Mouse (Mus musculus) urinary bladder, postnatal 0 days (tissue): Measurements from ENCODE around the gene Cxcl17. TPM values are rescaled to one million over a fixed set of nuclear protein-coding genes. Genes with fewer than 3 reads are reported as not detected.

ENCODE experiments used
- polyA plus RNA-seq: library from polyadenylated mRNA; unstranded; fragments of >200 nt; fragmentation: Nextera tagmentation; extraction: Ambion mirVana; gene quantifications from 2 replicates; pipeline ENCODE4 v1.2.1, GENCODE M21; 2015

Cxcl17 gene
- not detected in 2 replicates for polyA plus RNA-seq

GRCm38 (mm10) chr7:25412833-25413441, at the start of gene Cxcl17:
Gene Cxcl17 (minus strand): TSS chr7:25412886.

DNA sequence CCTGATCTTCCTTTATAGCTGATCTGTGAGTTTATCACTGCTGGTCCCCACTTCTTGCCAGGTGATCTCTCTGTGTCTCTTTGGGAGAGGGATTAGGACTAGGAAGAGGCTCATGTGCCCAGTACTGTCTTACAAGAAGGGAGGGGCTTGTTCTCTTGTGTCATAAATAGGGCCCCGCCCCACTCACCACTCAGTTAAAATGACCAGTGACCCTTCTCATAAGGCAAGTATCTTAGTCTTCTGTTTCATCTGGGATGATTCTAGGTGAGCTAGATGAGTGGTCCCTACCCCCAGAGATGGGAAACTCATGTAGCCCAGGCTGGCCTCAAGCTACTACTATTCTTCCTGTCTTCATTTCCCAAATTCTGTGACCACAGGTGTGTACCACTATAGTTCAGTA, 14.1 kb downstream of the Cxcl17 start, which contains the start of gene Lipe:
Gene Lipe, minus strand, starts transcription at position 101 of the 400 bp plus-strand sequence.

GRCm38 (mm10) chr7:25369058-25369749, 43.5 kb downstream of the Cxcl17 start, which contains the start of gene Cnfn:
Gene Cnfn (minus strand): TSS chr7:25369724.

Other genes with a start within 250 kb of the Cxcl17 start
- 0.53 and 0.61 TPM in 2 replicates for gene Pou2f2, start 233.2 kb downstream of the Cxcl17 start, polyA plus RNA-seq
- 4.9 and 6.8 TPM in 2 replicates for gene Dedd2, start 192.3 kb downstream of the Cxcl17 start, polyA plus RNA-seq
- gene Zfp526, start 191.5 kb downstream of the Cxcl17 start, polyA plus RNA-seq, result 2.0 and 2.2 TPM in 2 replicates
- 5.7 and 6.7 TPM in 2 replicates for gene Gsk3a, start 175.0 kb downstream of the Cxcl17 start, polyA plus RNA-seq
- 6.8 and 8.8 TPM in 2 replicates for gene Erf, start 162.1 kb downstream of the Cxcl17 start, polyA plus RNA-seq
- 15.5 and 17.7 TPM in 2 replicates for gene Cic, start 145.2 kb downstream of the Cxcl17 start, polyA plus RNA-seq
- gene Pafah1b3, start 114.9 kb downstream of the Cxcl17 start, polyA plus RNA-seq, result 75.9 and 76.1 TPM in 2 replicates
- gene Prr19, start 111.5 kb downstream of the Cxcl17 start, polyA plus RNA-seq, result not detected in 2 replicates
- 0.10 TPM in 1 of 2 replicates, not detected in the other for gene Tmem145, start 106.8 kb downstream of the Cxcl17 start, polyA plus RNA-seq
- 5.2 TPM in 2 replicates for gene Megf8, start 95.7 kb downstream of the Cxcl17 start, polyA plus RNA-seq
- 0.60 and 0.94 TPM in 2 replicates for gene Cnfn, start 43.2 kb downstream of the Cxcl17 start, polyA plus RNA-seq
- 4.5 and 5.9 TPM in 2 replicates for gene Lipe, start 14.2 kb downstream of the Cxcl17 start, polyA plus RNA-seq
- gene Ceacam1, start 64.7 kb upstream of the Cxcl17 start, polyA plus RNA-seq, result 2.9 and 7.7 TPM in 2 replicates
- 0.13 and 0.18 TPM in 2 replicates for gene Ceacam2, start 127.0 kb upstream of the Cxcl17 start, polyA plus RNA-seq
- not detected in 2 replicates for gene Erich4, start 203.0 kb upstream of the Cxcl17 start, polyA plus RNA-seq
- gene Dmac2, start 206.5 kb upstream of the Cxcl17 start, polyA plus RNA-seq, result 18.6 and 18.8 TPM in 2 replicates
- gene B3gnt8, start 213.8 kb upstream of the Cxcl17 start, polyA plus RNA-seq, result 8.5 and 9.1 TPM in 2 replicates
- 42.6 and 55.7 TPM in 2 replicates for gene Bckdha, start 246.1 kb upstream of the Cxcl17 start, polyA plus RNA-seq
- gene Exosc5, start 246.3 kb upstream of the Cxcl17 start, polyA plus RNA-seq, result 52.0 and 62.6 TPM in 2 replicates